Mouse (Mus musculus) c-Kit-positive CD71-positive TER-119-negative erythroid progenitor cells, embryonic 14.5 days (primary cell): Measurements from ENCODE around the gene Sccpdh.

ENCODE experiments used
- DNase-seq: peaks from one replicate; pipeline ENCODE4 v3.0.0-alpha.2; 2013; ENCODE audit warnings: low read depth

Gene Sccpdh

GRCm38 (mm10) chr1:179734500-179735474 is 66.8 kb downstream of the Sccpdh start:
- DNase-seq: no peak

DNA sequence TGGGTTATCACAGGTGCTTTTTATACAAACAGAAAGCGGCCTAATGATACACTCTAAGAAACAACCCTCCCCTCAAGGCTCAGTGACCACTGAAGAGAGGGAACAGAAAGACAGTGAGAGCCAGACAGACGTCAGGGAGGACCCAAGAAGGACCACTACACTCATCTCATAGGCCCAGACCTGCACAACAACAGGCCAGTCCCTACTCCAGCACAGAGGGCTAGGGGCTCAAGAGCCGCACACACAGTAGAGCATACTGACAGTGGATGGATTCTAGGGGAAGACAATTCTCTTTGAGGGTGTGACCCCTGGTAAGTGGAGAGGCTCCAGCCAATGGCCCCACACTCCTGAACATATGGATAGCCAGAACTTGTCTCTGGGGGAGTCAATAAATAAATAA is 68.5 kb downstream of the Sccpdh start:
- no peak for DNase-seq
